Mouse (Mus musculus) c-Kit-positive CD71-positive TER-119-positive erythroid progenitor cells, embryonic 14.5 days (primary cell): Measurements from ENCODE around the gene BC052040.

Experiments used
- DNase-seq: peaks from one replicate; pipeline ENCODE4 v3.0.0-alpha.2; 2013; ENCODE audit warnings: low spot score

Gene BC052040

DNA sequence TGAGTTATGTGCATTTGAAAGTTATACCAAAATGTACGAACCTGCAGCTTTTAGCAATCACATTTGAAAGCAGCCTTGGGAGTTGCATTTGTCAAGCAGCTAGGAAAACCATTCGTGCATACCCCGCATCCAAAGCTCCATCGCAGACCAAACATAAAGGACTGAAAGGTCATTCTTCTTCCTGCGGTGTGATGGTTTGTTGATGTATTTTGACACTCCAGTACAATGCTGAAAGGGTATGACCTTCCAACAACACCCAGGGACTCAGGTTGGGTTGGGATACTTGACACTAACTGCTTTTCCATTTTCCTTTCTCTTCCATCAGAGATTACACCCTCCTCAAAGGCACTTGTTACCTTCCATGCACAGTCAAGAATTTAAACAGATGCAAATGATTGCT, 121.1 kb downstream of the BC052040 start:
- DNase-seq: no peak

- no peak for DNase-seq
Measured at GRCm38 (mm10) chr2:115717535-115717934, 136.0 kb downstream of the BC052040 start.

DNA sequence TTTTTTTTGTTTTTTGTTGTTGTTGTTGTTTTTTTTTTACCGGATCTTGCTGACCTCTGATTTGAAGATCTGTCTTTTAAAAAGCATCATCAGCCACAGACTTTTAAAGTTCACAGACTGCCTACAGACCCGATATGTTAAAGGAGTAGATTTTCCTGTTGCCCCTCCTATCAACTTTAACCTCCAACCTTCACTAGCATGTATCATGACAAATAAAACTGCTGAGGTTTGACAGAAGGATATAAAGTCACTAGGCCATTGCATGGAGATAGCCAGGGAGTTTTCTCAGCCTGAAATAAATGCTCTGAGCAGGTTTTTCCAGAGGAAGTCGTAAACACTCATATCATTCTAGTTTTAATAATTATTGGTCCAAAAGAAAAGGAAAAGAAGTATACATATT, 136.5 kb downstream of the BC052040 start:
- DNase-seq: no peak

- no peak for DNase-seq
Measured at GRCm38 (mm10) chr2:115723452-115723851, 141.9 kb downstream of the BC052040 start.

DNA sequence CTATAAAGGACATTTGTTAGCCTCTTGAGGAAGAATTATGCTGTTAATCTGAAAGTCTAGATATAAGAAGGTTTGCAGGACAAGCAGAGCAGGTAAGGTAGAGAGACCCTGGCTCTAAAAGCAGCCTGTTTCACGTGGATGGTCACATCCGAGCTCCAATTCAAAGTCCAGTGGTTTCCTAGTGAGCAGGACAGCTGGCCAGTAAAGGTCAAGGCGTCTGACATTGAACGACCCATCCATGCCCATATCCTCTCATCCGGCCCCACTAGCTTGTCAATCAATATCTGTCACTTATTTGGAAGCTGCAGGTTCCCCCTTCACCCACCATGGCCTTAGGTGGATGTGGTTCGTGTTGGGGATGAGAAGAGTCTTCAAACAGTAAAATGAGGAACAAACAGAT, 142.7 kb downstream of the BC052040 start:
- DNase-seq: no peak

DNA sequence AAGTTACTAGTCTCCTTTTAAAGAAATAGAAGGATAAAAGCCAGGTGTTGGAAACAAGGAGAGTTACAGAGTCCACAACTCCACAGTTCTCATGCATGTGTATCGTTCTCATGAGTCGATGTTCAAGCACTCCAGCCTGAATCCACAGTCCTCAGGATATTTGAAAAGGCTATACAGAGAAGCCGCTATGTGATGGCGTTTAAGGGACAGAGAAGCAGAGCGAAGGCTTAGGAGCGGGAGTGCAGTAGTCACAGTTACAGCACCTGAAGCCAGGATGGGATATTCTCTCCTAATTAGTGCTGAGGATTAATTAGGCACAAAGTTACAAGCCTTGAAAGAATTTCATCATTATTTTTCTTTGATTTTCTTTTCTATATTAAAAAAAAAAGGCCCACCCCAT, 143.2 kb downstream of the BC052040 start:
- DNase-seq: no peak

- DNase-seq: no peak
Measured at GRCm38 (mm10) chr2:115725503-115725902, 144.0 kb downstream of the BC052040 start.

DNA sequence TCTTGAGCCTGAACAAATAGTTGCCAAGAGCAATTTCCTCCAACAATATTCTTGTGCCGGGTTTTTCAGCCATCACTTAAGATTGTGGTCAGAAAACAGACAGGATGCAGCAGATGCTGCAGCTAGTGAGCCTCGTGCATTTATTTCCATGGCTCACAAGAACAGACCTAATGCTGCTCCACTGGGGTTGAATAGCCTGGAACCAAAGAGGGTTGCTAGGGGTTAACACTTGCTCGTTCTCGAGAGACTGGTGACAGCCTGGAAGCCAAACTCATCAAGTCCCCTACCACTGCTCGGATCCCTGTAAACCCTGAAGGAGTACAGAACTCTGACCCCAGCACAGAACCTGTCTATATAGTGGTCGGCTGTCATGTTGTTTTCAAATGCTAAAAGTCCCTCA, 144.4 kb downstream of the BC052040 start:
- DNase-seq: no peak

- no peak for DNase-seq
Measured at GRCm38 (mm10) chr2:115726806-115727205, 145.3 kb downstream of the BC052040 start.

GRCm38 (mm10) chr2:115728627-115729026, 147.1 kb downstream of the BC052040 start:
- DNase-seq: no peak

DNA sequence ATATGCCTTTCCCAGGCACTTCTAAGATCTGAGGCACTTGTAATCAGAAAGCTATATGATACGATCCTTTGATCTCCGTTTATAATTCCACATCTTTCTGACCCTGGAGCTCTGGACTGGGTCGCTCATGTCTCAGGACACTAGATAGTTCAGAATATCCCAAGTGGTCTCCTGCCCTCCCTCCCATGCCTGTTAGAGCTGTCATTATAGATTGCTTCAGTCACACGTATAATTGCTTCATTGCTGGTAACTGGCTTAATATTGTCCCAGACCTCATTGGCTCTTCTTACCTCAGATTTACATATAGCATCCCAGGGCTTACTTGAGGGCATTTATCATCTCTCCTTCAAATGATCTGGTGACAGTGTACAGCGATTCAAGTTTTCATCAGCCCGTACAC, 149.0 kb downstream of the BC052040 start:
- DNase-seq: no peak

DNA sequence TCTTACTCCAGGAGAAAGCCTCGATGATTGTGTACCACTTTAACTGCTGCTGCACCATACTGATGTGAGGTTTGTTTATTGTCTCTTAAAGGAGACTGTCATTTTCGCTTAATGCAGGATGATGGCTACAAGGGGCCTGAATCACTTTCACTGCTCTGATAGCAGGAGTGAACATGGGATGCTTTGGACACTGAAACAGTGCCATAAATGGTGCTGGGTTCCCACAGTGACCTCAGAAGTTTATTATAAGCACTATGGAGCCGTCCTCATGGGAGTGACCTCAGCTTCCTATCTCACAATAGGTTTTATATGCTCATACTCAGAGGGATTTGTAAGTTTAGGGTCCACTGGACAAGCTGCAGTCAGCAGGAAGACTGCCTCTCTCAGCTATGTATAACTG, 149.7 kb downstream of the BC052040 start:
- DNase-seq: no peak

DNA sequence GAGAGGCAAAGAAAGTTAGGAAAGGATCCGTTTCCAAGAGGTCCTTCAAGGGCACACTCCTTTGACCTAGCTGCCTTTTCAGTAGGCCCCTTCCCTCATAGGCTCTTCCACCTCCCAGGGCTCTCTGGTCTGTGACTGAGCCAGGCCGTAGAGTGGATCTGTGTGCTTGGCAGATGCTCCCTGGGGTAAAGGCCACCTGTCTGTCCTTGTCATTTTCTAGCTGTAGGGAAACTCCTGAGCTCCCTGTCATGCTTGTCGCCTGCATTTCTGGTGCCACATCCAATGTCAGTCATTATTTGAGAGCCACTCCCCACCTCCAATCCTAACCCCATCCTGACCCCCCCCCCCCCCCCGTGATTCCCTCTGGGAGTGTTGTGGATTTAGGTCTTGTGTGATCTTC, 151.1 kb downstream of the BC052040 start:
- no peak for DNase-seq

DNA sequence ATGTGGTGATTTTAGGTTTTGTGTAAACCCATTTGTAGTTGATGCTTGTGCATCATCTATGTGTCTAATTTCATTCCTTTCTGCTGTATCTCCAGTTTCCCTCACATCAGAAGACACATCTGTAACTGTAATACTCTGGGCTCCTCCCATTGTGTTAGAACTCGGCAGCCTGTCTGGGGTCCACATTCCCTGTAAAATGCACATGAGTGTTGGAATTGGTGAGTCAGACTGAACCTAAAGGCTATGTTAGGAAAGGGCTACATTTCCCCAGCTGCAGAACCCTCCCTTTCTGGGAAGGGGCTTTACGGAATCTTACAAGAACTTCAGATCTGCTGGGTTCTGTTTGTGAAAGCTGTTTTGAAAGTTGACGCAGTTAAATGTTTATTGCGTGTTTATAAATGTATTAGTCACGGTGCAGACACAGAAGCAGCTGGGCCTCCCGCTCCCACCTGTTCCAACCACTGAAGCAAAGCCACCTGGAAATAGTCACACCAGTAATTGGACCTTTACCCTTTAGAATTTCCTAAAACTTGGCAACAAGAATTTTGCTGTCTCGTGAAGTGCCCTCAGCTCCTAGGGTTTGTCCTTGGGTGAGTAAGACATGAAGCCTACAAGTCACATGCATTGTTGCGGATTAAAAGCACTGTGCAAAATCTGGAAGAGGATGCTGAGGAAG, 151.6 kb downstream of the BC052040 start:
- DNase-seq: no peak

GRCm38 (mm10) chr2:115734850-115735249, 153.3 kb downstream of the BC052040 start:
- no peak for DNase-seq

GRCm38 (mm10) chr2:115736416-115736815, 154.9 kb downstream of the BC052040 start:
- DNase-seq: no peak

DNA sequence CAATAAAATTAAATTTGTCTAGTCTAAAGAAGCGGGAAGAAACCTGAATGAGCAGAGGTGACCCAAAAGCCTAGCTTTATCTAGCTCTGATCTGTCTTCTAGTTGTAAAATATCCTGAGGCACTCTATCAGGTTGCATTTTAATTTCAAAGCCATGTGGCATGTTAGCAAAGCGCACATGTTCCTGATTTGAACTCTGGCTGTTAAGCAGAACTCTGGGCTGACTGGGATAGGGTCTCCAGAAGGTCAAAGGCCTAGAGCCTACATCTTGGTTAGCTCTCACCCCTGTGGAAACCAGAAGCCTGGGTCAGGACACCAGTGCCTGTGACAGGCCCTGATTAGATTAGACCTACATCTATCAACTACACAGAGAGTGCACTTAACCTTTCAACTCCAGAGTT, 156.4 kb downstream of the BC052040 start:
- no peak for DNase-seq

- no peak for DNase-seq
Measured at GRCm38 (mm10) chr2:115742061-115742460, 160.5 kb downstream of the BC052040 start.

- no peak for DNase-seq
Measured at GRCm38 (mm10) chr2:115747639-115748038, 166.1 kb downstream of the BC052040 start.

DNA sequence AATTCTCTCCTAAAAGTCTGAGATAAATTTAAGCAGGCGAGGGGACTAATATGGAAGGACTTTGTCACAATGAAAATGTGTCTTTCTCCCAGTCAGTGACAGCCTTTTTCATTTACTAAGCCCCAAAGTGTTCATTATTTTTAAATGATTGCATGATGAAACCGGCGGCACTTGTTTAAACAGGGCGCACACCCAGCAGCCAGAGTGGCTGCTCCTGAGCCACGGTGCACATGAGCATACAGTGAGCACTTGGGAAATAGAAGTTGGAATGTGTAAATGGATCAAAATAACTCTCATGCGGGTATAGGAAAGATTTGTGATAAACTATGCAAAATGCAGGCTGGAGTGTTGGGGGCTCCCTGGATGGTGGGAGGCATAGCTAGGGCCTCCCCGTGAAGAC, 169.7 kb downstream of the BC052040 start:
- no peak for DNase-seq

DNA sequence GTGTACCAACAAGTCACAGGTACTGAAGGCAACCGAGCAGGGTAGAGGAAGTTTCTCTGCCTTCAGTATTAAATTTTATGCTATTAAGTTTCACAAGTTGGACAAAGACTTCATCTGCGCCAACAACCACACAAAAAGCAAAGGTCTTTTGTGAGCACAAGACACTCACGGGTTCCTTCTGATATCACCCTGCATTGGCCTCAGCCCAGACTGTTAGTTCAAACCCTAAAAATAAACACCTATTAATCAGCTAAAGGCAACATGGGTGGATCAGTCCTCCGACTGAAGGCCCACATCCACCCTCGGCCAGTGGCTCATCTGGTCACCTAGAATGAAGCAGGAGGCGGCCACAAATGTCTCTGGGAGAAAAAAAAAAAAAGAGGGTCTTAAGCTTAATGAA, 176.2 kb downstream of the BC052040 start:
- DNase-seq: no peak

DNA sequence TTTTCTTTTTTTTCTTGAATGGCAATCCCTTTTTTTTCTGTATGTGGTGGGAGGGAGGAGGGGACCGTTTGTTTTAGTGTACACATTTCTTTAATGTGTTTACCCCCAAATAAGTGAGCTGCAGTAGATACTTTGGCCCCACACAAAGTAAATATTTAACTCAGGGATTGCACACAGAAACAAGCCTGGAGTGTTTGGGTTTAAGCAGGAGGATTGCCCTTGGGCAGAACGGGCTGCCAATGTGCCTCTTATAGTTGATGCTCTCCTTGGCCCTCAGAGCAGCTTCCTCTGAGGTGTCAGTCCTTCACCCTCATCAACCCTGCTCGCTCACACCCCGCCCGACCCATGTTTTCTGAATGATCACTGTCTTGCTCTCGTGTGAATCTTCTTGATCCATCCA, 177.0 kb downstream of the BC052040 start:
- DNase-seq: no peak

GRCm38 (mm10) chr2:115764595-115765305, 183.2 kb downstream of the BC052040 start:
- DNase-seq: no peak
